Mouse (Mus musculus): ENCODE results near the gene Nr5a1. TPM values are rescaled to one million over a fixed set of nuclear protein-coding genes. Genes with fewer than 3 reads are reported as not detected.
A peak's percentile ranks its signal among the peaks of the same experiment; 100 is the strongest.

The Nr5a1 gene
- polyA plus RNA-seq, 1 experiment from 2014 or later = 0.58 TPM

- WGBS = 13% methylated on average over 17 of the region's 17 CpGs
- Histone ChIP-seq H3K36me3 (replicated peaks) (no peaks in the 10 kb centered on the region), H3K9ac (no peak overlapping the region), H3K4me1 (0 out of 2 replicates have a peak, but pooled peaks cover 3% of the 10 kb centered on the region), H3K4me3 (no peak overlapping the region), H3K27me3 (replicated peaks) (no peaks in the 10 kb centered on the region; the same call in 1 of the 2 replicates), H3K27ac (no peak overlapping the region), H3K9me3 (no peaks in the 10 kb centered on the region), H3K4me2 (0 out of 2 replicates have a peak overlapping the region, but pooled peaks have one; percentile 2)
- ATAC-seq (replicated peaks) = peak; percentile 56; the same call in 1 of the 2 replicates
These were observed 45.4 kb downstream of the Nr5a1 start for GRCm38 (mm10) chr2:38668802-38669580.

- Histone ChIP-seq H3K4me2 (no peak overlapping the region), H3K4me1 (peaks cover 10% of the 10 kb centered on the region), H3K27ac (no peak overlapping the region), H3K27me3 (replicated peaks) (no peaks in the 10 kb centered on the region), H3K9me3 (no peaks in the 10 kb centered on the region), H3K9ac (no peak overlapping the region), H3K36me3 (replicated peaks) (no peaks in the 10 kb centered on the region), H3K4me3 (no peak overlapping the region)
- 9% methylated on average over 1 of the region's 1 CpGs for WGBS
- ATAC-seq (replicated peaks) = no peak
These were observed 52.9 kb downstream of the Nr5a1 start for GRCm38 (mm10) chr2:38661398-38661797.

- peaks cover 10% of the 10 kb centered on the region for H3K4me1 ChIP-seq
- under 1% methylated on average over 25 of the region's 25 CpGs for WGBS
- no peaks in the 10 kb centered on the region for H3K36me3 ChIP-seq (replicated peaks)
- H3K4me2 ChIP-seq = peak overlapping the region; percentile 72
- ATAC-seq (replicated peaks) = peak; percentile 96
- H3K9me3 ChIP-seq = no peaks in the 10 kb centered on the region
- no peaks in the 10 kb centered on the region for H3K27me3 ChIP-seq (replicated peaks)
- H3K9ac ChIP-seq = peak overlapping the region; percentile 49
- H3K4me3 ChIP-seq = peak overlapping the region; percentile 42
- H3K27ac ChIP-seq = peak overlapping the region; percentile 63
These were observed 56.0 kb downstream of the Nr5a1 start for GRCm38 (mm10) chr2:38658338-38658836.

GRCm38 (mm10) chr2:38653694-38654093 lies 60.6 kb downstream of the Nr5a1 start:
- no peaks in the 10 kb centered on the region for H3K27me3 ChIP-seq (replicated peaks)
- H3K4me1 ChIP-seq = peaks cover 8% of the 10 kb centered on the region
- WGBS = 76% methylated on average over 2 of the region's 2 CpGs
- no peaks in the 10 kb centered on the region for H3K9me3 ChIP-seq
- H3K4me3 ChIP-seq = no peak overlapping the region
- ATAC-seq (replicated peaks) = no peak
- no peak overlapping the region for H3K9ac ChIP-seq
- H3K27ac ChIP-seq = no peak overlapping the region
- H3K4me2 ChIP-seq = no peak overlapping the region
- H3K36me3 ChIP-seq (replicated peaks) = no peaks in the 10 kb centered on the region

- ATAC-seq (replicated peaks) = no peak
- Histone ChIP-seq H3K4me1 (peaks cover 5% of the 10 kb centered on the region), H3K9me3 (no peaks in the 10 kb centered on the region), H3K4me2 (no peak overlapping the region), H3K36me3 (replicated peaks) (no peaks in the 10 kb centered on the region), H3K27me3 (replicated peaks) (no peaks in the 10 kb centered on the region), H3K9ac (no peak overlapping the region), H3K4me3 (no peak overlapping the region), H3K27ac (no peak overlapping the region)
- WGBS = 91% methylated on average over 5 of the region's 5 CpGs
These were observed 61.1 kb downstream of the Nr5a1 start for GRCm38 (mm10) chr2:38653293-38653619.

- Histone ChIP-seq H3K4me2 (no peak overlapping the region), H3K4me1 (peaks cover under 1% of the 10 kb centered on the region; the same call in 1 of the 2 replicates), H3K27me3 (replicated peaks) (no peaks in the 10 kb centered on the region), H3K36me3 (replicated peaks) (no peaks in the 10 kb centered on the region), H3K9me3 (no peaks in the 10 kb centered on the region), H3K4me3 (no peak overlapping the region), H3K27ac (no peak overlapping the region), H3K9ac (no peak overlapping the region)
- ATAC-seq (replicated peaks) = no peak
- WGBS = 68% methylated on average over 10 of the region's 10 CpGs
These were observed 61.6 kb downstream of the Nr5a1 start for GRCm38 (mm10) chr2:38652565-38653292.

GRCm38 (mm10) chr2:38652098-38652497 lies 62.2 kb downstream of the Nr5a1 start:
- Histone ChIP-seq H3K36me3 (replicated peaks) (no peaks in the 10 kb centered on the region), H3K4me3 (no peak overlapping the region), H3K9me3 (no peaks in the 10 kb centered on the region), H3K4me1 (peaks cover 7% of the 10 kb centered on the region), H3K4me2 (no peak overlapping the region), H3K27me3 (replicated peaks) (no peaks in the 10 kb centered on the region), H3K9ac (no peak overlapping the region), H3K27ac (no peak overlapping the region)
- no peak for ATAC-seq (replicated peaks)
- 84% methylated on average over 7 of the region's 7 CpGs for WGBS

- WGBS = 90% methylated on average over 1 of the region's 1 CpGs
- no peak for ATAC-seq (replicated peaks)
- H3K27me3 ChIP-seq (replicated peaks) = no peaks in the 10 kb centered on the region
- H3K9ac ChIP-seq = no peak overlapping the region
- no peaks in the 10 kb centered on the region for H3K9me3 ChIP-seq
- H3K27ac ChIP-seq = no peak overlapping the region
- H3K4me2 ChIP-seq = no peak overlapping the region
- H3K36me3 ChIP-seq (replicated peaks) = no peaks in the 10 kb centered on the region
- H3K4me3 ChIP-seq = no peak overlapping the region
- H3K4me1 ChIP-seq = peaks cover 10% of the 10 kb centered on the region
These were observed 64.0 kb downstream of the Nr5a1 start for GRCm38 (mm10) chr2:38650340-38650739.

GRCm38 (mm10) chr2:38647661-38648060 lies 66.7 kb downstream of the Nr5a1 start:
- peak overlapping the region; percentile 73 for H3K27ac ChIP-seq
- no peaks in the 10 kb centered on the region for H3K36me3 ChIP-seq (replicated peaks)
- ATAC-seq (replicated peaks) = no peak
- H3K4me3 ChIP-seq = no peak overlapping the region
- WGBS = 76% methylated on average over 7 of the region's 7 CpGs
- H3K27me3 ChIP-seq (replicated peaks) = no peaks in the 10 kb centered on the region
- no peaks in the 10 kb centered on the region for H3K9me3 ChIP-seq
- peaks cover 20% of the 10 kb centered on the region for H3K4me1 ChIP-seq
- peak overlapping the region; percentile 8; the same call in 1 of the 2 replicates for H3K4me2 ChIP-seq
- no peak overlapping the region for H3K9ac ChIP-seq

GRCm38 (mm10) chr2:38647201-38647606 lies 67.1 kb downstream of the Nr5a1 start:
- ATAC-seq (replicated peaks) = peak; percentile 79
- H3K4me2 ChIP-seq = peak overlapping the region; percentile 8; the same call in 1 of the 2 replicates

GRCm38 (mm10) chr2:38645936-38646335 lies 68.4 kb downstream of the Nr5a1 start:
- H3K9me3 ChIP-seq = no peaks in the 10 kb centered on the region
- peaks cover under 1% of the 10 kb centered on the region; the same call in 1 of the 2 replicates for H3K36me3 ChIP-seq (replicated peaks)
- H3K27me3 ChIP-seq (replicated peaks) = no peaks in the 10 kb centered on the region
- no peak for ATAC-seq (replicated peaks)
- H3K4me1 ChIP-seq = peaks cover 24% of the 10 kb centered on the region
- H3K4me3 ChIP-seq = no peak overlapping the region
- H3K4me2 ChIP-seq = no peak overlapping the region
- no peak overlapping the region for H3K9ac ChIP-seq
- 0% methylated on average over 3 of the region's 3 CpGs for WGBS
- no peak overlapping the region for H3K27ac ChIP-seq

More at GRCm38 (mm10) chr2:38647201-38647606, 67.1 kb downstream of the Nr5a1 start:
- Histone ChIP-seq H3K4me3 (no peak overlapping the region), H3K9ac (no peak overlapping the region), H3K4me1 (peaks cover 24% of the 10 kb centered on the region), H3K27me3 (replicated peaks) (no peaks in the 10 kb centered on the region), H3K9me3 (no peaks in the 10 kb centered on the region), H3K27ac (peak overlapping the region; percentile 73), H3K36me3 (replicated peaks) (no peaks in the 10 kb centered on the region)
- WGBS = 47% methylated on average over 8 of the region's 8 CpGs

- H3K9ac ChIP-seq = peak within 1 kb of the TSS; percentile 72
- H3K4me2 ChIP-seq = peak within 1 kb of the TSS; percentile 82
- peaks cover 12% of the 10 kb centered on the region; the same call in 1 of the 2 replicates for H3K36me3 ChIP-seq (replicated peaks)
- H3K4me3 ChIP-seq = peak within 1 kb of the TSS; percentile 69
- H3K27me3 ChIP-seq (replicated peaks) = no peaks in the 10 kb centered on the region
- peak; percentile 80 for ATAC-seq (replicated peaks)
- H3K4me1 ChIP-seq = peaks cover 24% of the 10 kb centered on the region
- peak within 1 kb of the TSS; percentile 64 for H3K27ac ChIP-seq
- H3K9me3 ChIP-seq = no peaks in the 10 kb centered on the region
- WGBS = 2% methylated on average over 52 of the region's 52 CpGs
These were observed 70.5 kb downstream of the Nr5a1 start, which contains the start of gene Psmb7 for GRCm38 (mm10) chr2:38643625-38644427. Psmb7 (minus strand) TSS chr2:38644087.

Measured in midbrain, embryonic 15.5 days (tissue).